Mouse (Mus musculus) CH12.LX (cell line): ENCODE measurements around the gene Yy1. TPM values are rescaled to one million over a fixed set of nuclear protein-coding genes. Genes with fewer than 3 reads are reported as not detected.

Source experiments
- DNase-seq: peaks from one replicate; pipeline ENCODE4 v3.0.0-alpha.2; 2013; ENCODE audit errors: extremely low read depth
- H3K27ac ChIP-seq: 2 replicates; pipeline ENCODE4 v1.5.1; 2012; ENCODE audit warnings: low read depth, mild to moderate bottlenecking, control low read depth, moderate library complexity; ENCODE audit not compliant: insufficient read depth
- H3K27me3 ChIP-seq: replicated peaks from 2 replicates; pipeline ENCODE3; 2012; ENCODE audit warnings: inconsistent platforms
- H3K36me3 ChIP-seq, 2 experiments: replicated peaks in 1 of 2; 2 replicates each; pipeline versions ENCODE3 to v1.6.1; 2012; ENCODE audit warnings: inconsistent platforms in 1 of 2, low read length in 1 of 2, mild to moderate bottlenecking in 1 of 2, mixed read lengths in 1 of 2, moderate library complexity in 1 of 2; ENCODE audit not compliant: control insufficient read depth in 1 of 2, insufficient read depth in 1 of 2
- H3K4me1 ChIP-seq, 2 experiments: 2 replicates each; pipeline ENCODE4 v1.6.1; 2012; ENCODE audit warnings: inconsistent platforms in 1 of 2, moderate library complexity in 1 of 2; ENCODE audit not compliant: insufficient read depth in 2 of 2, control insufficient read depth in 1 of 2
- H3K4me2 ChIP-seq: 2 replicates; pipeline ENCODE4 v1.6.1; 2012; ENCODE audit warnings: low read depth, mild to moderate bottlenecking, control low read depth; ENCODE audit not compliant: poor library complexity, insufficient read depth, severe bottlenecking
- H3K4me3 ChIP-seq, 3 experiments: fragments of 150-350 bp in 1 of 3; sonication (generic) in 1 of 3; replicated peaks in 1 of 3; 2 replicates each; pipeline versions ENCODE3 to v1.5.1; 2011 to 2012; ENCODE audit warnings: low read depth in 2 of 3, low read length in 2 of 3, mild to moderate bottlenecking in 2 of 3, moderate library complexity in 2 of 3, control low read depth in 1 of 3, improper control_type of control experiment in 1 of 3, inconsistent platforms in 1 of 3, mixed read lengths in 1 of 3; ENCODE audit not compliant: poor library complexity in 1 of 3
- H3K79me2 ChIP-seq: replicated peaks from 2 replicates; pipeline ENCODE4 v1.6.1; 2012; ENCODE audit warnings: mild to moderate bottlenecking, moderate library complexity; ENCODE audit not compliant: control insufficient read depth, poor library complexity, insufficient read depth, severe bottlenecking; ENCODE audit errors: extremely low read depth
- H3K9ac ChIP-seq: 2 replicates; pipeline ENCODE4 v1.6.1; 2012; ENCODE audit warnings: low read depth, mild to moderate bottlenecking, control low read depth, moderate library complexity; ENCODE audit not compliant: insufficient read depth
- H3K9me3 ChIP-seq: replicated peaks from 2 replicates; pipeline ENCODE3; 2012; ENCODE audit warnings: low read length, inconsistent platforms, mixed read lengths
- CHD1 ChIP-seq: IDR thresholded peaks from 2 replicates; pipeline ENCODE4 v1.6.1; 2012; ENCODE audit warnings: low read depth, low read length, improper control_type of control experiment, inconsistent platforms
- CHD2 ChIP-seq: IDR thresholded peaks from 2 replicates; pipeline ENCODE4 v1.6.1; 2011; ENCODE audit warnings: low read length, improper control_type of control experiment
- CTCF ChIP-seq, 2 experiments: IDR thresholded peaks in 1 of 2; conservative IDR thresholded peaks in 1 of 2; 2 replicates each; pipeline ENCODE4 v1.5.1; 2011 to 2012; ENCODE audit warnings: low read depth in 2 of 2, low read length in 2 of 2, improper control_type of control experiment in 1 of 2, inconsistent platforms in 1 of 2, mild to moderate bottlenecking in 1 of 2, moderate library complexity in 1 of 2
- ELF1 ChIP-seq: IDR thresholded peaks from 2 replicates; pipeline ENCODE4 v1.6.1; 2014; ENCODE audit warnings: low read depth, mild to moderate bottlenecking, inconsistent platforms, low read length, improper control_type of control experiment
- IRF4 ChIP-seq: IDR thresholded peaks from 2 replicates; pipeline ENCODE4 v1.6.1; 2014; ENCODE audit warnings: low read depth, mild to moderate bottlenecking, inconsistent platforms, low read length, improper control_type of control experiment
- JUN ChIP-seq: IDR thresholded peaks from 2 replicates; pipeline ENCODE4 v1.6.1; 2011; ENCODE audit warnings: low read depth, mild to moderate bottlenecking, low read length, improper control_type of control experiment, moderate library complexity; ENCODE audit not compliant: insufficient read depth
- MAFK ChIP-seq: IDR thresholded peaks from 2 replicates; pipeline ENCODE4 v1.6.1; 2011; ENCODE audit warnings: low read length, improper control_type of control experiment; ENCODE audit not compliant: insufficient replicate concordance
- MAX ChIP-seq: IDR thresholded peaks from 2 replicates; pipeline ENCODE4 v1.6.1; 2011; ENCODE audit warnings: low read length, improper control_type of control experiment
- MEF2A ChIP-seq: IDR thresholded peaks from 2 replicates; pipeline ENCODE4 v1.6.1; 2014; ENCODE audit warnings: low read depth, mild to moderate bottlenecking, inconsistent platforms, low read length, improper control_type of control experiment, borderline replicate concordance
- NELFE ChIP-seq: IDR thresholded peaks from 2 replicates; pipeline ENCODE4 v1.6.1; 2011; ENCODE audit warnings: low read depth, low read length, improper control_type of control experiment
- PAX5 ChIP-seq: IDR thresholded peaks from 2 replicates; pipeline ENCODE4 v1.6.1; 2012; ENCODE audit warnings: low read length, inconsistent platforms, mixed read lengths
- RCOR1 ChIP-seq: conservative IDR thresholded peaks from 2 replicates; pipeline ENCODE4 v1.6.1; 2012; ENCODE audit warnings: low read depth, mild to moderate bottlenecking, inconsistent platforms, low read length, improper control_type of control experiment
- TBP ChIP-seq: conservative IDR thresholded peaks from 2 replicates; pipeline ENCODE4 v1.6.1; 2011; ENCODE audit warnings: low read depth, low read length, improper control_type of control experiment
- UBTF ChIP-seq: IDR thresholded peaks from 2 replicates; pipeline ENCODE4 v1.6.1; 2012; ENCODE audit warnings: low read depth, mild to moderate bottlenecking, inconsistent platforms, low read length, improper control_type of control experiment, moderate library complexity
- USF2 ChIP-seq: conservative IDR thresholded peaks from 2 replicates; pipeline ENCODE4 v1.6.1; 2011; ENCODE audit warnings: low read depth, low read length, improper control_type of control experiment
- ZMIZ1 ChIP-seq: IDR thresholded peaks from 2 replicates; pipeline ENCODE4 v1.6.1; 2012; ENCODE audit warnings: low read depth, mild to moderate bottlenecking, inconsistent platforms, low read length, improper control_type of control experiment
- dilution Hi-C: fragments of 300-500 bp; cut with MboI; formaldehyde crosslinking; loops from 2 replicates; pipeline ENCODE4 v1.14.3; 2020; ENCODE audit warnings: low sequenced_read_pairs; ENCODE audit not compliant: extremely low pct_unique_long_range_greater_than_20kb, extremely low pct_ligation_motif_present
- in situ Hi-C: fragments of 300-500 bp; cut with MboI; formaldehyde crosslinking; loops from 3 replicates; pipeline ENCODE4 v1.14.3; 2019; ENCODE audit warnings: low sequenced_read_pairs, low pct_ligation_motif_present, low pct_unique_long_range_greater_than_20kb, mixed read lengths
- polyA plus RNA-seq: library from polyadenylated mRNA; unstranded; fragments of >175 nt; gene quantifications from 2 replicates; pipeline ENCODE4 v1.2.1, GENCODE M21; 2012; ENCODE audit warnings: low read depth; ENCODE audit not compliant: insufficient read length
- total RNA-seq, 2 experiments: library from RNA; depleted of rRNA; stranded (reverse); fragments of 300-350 nt in 1 of 2; fragments of >200 nt in 1 of 2; gene quantifications; 2 replicates each; pipeline ENCODE4 v1.2.3; 2012 to 2014

Yy1 gene
- total and polyA plus RNA-seq, 3 experiments: 30.8 to 56.8 (median 51.7) TPM

DNA sequence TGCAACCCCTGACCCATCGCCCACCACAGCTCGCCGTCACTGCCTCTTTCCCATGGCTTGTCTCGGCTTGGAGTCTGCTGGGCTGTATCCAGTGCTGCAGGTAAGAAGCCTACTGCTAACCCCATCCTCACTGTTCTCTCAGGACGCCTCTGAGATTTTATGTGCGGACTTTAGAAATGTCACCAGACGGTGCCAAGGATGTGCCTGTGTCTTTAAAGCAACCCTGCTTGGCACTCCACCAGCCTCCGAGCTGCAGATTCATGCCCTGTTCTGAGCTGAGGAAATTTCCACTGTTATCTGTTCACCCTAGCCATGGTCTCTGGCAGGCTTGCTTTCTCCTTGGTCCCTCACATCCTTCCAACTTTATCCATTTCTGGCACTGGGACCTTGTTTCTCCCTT, 40.1 kb downstream of the Yy1 start:
- Histone ChIP-seq H3K36me3 (peaks cover 0 to 52% of the 10 kb centered on the region in 2 experiments), H3K4me1 (peaks cover 7 to 20% of the 10 kb centered on the region in 2 experiments), H3K4me2 (no peak overlapping the region), H3K9me3 (peaks cover 3% of the 10 kb centered on the region), H3K9ac (no peak overlapping the region), H3K79me2 (peaks cover 6% of the 10 kb centered on the region; the same call in 1 of the 2 replicates), H3K4me3 (no peak overlapping the region), H3K27ac (no peak overlapping the region), H3K27me3 (no peaks in the 10 kb centered on the region)
- DNase-seq: no peak
- in situ Hi-C loops (no loop called here), dilution Hi-C loops (no loop called here)
- TF ChIP-seq MAFK (no peak), CHD1 (no peak), PAX5 (no peak), USF2 (no peak), NELFE (no peak), RCOR1 (no peak)

- dilution Hi-C loops (no loop called here), in situ Hi-C loops (no loop called here)
- Histone ChIP-seq H3K79me2 (peaks cover 6% of the 10 kb centered on the region; the same call in 1 of the 2 replicates), H3K36me3 (peaks cover 2 to 51% of the 10 kb centered on the region in 2 experiments), H3K4me2 (no peak overlapping the region), H3K9ac (no peak overlapping the region), H3K27me3 (no peaks in the 10 kb centered on the region), H3K4me3 (no peak overlapping the region), H3K27ac (no peak overlapping the region), H3K9me3 (no peaks in the 10 kb centered on the region), H3K4me1 (peaks cover 7 to 24% of the 10 kb centered on the region in 2 experiments)
- no peak for TF ChIP-seq PAX5
- no peak for TF ChIP-seq ZMIZ1
- TF ChIP-seq MEF2A: no peak
- no peak for TF ChIP-seq IRF4
- no peak for TF ChIP-seq JUN
- no peak for TF ChIP-seq UBTF
- no peak for TF ChIP-seq CHD2
- TF ChIP-seq RCOR1: no peak
- TF ChIP-seq CTCF (conservative IDR thresholded peaks at IDR 0.05 in 1 of 2, IDR thresholded peaks at IDR 0.05 in 1 of 2; ENCODE audit: low read depth in 2 of 2, low read length in 2 of 2): no peak
- no peak for TF ChIP-seq ELF1
- no peak for TF ChIP-seq MAX
- no peak for TF ChIP-seq TBP
- DNase-seq: no peak
Measured at GRCm38 (mm10) chr12:108833408-108833807, 40.6 kb downstream of the Yy1 start.
